Mouse (Mus musculus): Measurements from ENCODE around the gene Fbxl7. TPM values are rescaled to one million over a fixed set of nuclear protein-coding genes. Genes with fewer than 3 reads are reported as not detected.

The Fbxl7 gene
- total RNA-seq (2014; fragmentation: Nextera tagmentation) (not detected in 2 replicates), total RNA-seq (2017) (not detected in 2 replicates)

DNA sequence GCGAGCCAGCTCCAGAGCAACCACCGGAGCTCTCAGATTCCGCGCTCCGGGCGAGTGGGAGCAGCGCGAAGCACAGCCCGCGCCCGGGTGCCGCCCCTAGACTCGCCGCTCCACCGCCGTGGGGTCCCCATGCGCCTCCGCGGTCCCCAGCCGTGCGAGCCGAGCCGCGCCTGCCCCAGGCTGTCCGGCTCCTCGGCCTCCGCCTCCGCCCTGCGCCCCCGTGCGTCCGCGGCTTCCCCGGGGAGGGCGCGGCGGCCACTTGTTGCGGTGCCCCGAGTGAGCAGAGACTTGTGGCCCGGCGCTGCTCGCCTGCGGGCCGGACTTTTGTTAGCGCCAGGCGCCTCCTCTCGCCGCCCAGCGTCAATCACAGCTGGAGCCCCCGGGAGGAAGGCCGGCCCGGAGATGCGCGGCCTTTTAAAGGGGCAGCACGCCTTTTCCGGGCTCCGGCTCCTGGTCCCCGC, at the start of gene Fbxl7:
Gene Fbxl7, minus strand, starts transcription at position 330 of the 461 bp plus-strand sequence.
- peak; percentile 69 for ATAC-seq (replicated peaks; ENCODE audit: poor library complexity, severe bottlenecking)

DNA sequence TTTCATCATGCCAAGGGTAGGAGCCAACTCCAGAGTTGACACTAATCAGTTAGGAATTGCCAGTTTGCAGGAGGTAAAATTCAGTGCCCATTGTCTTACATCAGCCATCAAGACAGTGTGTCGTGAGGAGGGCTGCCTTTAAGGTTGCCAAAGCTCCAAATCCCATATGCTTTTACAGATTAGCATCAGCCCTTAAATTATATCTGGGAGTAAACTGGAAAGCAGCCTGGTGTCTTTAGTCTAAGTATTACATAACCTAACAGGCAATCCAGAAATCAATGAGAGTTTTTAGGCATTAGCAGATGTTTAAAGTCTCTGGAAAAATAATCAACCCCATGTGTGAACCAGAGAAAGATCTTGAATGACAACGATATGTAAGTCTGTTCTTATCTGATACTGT, 26.6 kb upstream of the Fbxl7 start:
- ATAC-seq (replicated peaks; ENCODE audit: poor library complexity, severe bottlenecking) = no peak

DNA sequence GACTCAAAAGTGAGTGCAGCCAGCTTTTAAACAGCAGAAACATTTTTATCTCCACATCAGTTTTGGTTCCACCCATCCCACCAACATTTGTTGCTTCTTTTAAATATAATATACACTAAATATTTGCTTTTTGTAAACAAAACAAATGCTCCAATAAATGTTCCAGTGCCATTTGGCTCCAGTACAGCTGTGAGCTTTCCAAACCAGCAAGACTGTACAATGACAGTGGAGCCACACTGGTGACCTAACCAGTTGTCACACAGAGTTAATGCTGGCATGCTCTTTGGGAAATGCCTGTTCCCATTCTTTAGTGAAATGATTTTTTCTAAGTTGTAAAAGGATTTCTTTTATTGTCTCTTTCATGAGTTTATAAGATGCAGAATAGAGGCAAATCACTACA, 18.0 kb upstream of the Fbxl7 start:
- ATAC-seq (replicated peaks; ENCODE audit: poor library complexity, severe bottlenecking) = no peak

DNA sequence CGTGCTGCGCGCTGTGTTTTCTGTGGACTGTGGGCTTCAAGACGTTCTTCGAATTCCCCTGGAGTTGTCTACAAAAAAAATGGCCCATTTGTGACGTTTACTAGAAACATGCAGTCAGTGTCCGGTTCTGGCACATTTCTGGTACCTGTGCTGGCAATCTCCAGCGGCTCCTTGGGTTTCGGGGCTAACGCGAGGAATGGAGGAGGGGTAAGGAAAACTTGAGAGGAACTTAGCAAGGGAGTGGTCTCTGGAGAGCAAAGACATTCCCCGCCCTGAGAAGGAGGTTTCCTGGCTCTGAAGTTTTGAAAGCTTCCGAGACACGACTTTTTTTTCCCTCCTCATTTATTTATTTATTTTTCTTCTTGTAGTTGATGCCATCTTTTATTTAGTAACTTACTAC, 381 bp upstream of the Fbxl7 start:
- ATAC-seq (replicated peaks; ENCODE audit: poor library complexity, severe bottlenecking) = no peak

DNA sequence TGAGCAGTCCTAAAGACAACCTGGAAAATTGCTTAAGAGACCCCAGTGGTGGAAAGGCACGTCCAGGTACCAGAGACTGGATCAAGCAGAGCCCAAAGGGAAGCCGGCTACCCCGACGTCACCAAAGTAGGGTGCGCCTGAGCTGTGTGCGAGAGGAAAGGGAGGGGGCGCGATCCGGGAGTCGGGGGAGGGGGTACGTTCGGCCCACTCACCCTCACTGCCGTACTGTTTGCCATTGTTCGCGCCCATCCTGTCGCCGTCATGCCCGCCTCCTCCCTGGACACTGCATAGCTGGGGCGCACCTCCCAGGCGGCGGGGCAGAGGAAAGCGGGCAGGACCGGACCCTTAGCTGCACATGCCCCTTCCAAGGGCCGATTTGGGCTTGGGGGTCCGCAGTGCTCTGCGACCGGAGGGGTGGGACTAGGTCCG, 565 bp downstream of the Fbxl7 start:
- 0 out of 2 replicates have a peak, but pooled peaks have one; percentile 42 for ATAC-seq (replicated peaks; ENCODE audit: poor library complexity, severe bottlenecking)

DNA sequence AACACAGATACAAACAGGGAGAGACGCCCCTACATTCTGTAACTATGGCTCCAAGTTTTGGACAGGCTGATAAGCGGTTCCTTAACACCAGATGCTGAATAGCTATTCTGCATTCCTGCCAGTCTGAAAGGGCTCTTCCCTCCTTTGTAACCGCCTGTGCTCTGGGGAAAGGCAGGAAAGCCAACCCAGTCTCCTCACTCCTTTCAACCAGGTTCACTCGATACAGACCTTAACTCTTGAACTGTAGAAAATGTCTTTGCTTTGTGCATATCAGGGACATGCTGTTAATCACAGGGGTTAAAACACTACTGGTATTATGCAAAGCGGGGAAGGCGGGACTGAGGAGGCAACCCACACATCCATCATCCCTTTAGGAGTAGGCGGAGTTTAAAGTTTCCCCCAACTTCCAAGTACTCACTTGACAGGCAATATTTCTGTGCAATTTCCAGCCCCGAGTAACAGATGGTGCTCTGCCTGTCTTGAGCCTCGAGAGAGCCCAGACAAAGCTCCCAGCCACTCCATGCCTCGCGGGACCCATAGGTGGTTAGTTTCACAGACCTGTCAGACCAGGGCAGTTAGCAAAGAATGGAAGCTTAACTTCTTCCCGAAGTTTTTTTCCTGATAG, 1.2 kb downstream of the Fbxl7 start:
- no peak for ATAC-seq (replicated peaks; ENCODE audit: poor library complexity, severe bottlenecking)

DNA sequence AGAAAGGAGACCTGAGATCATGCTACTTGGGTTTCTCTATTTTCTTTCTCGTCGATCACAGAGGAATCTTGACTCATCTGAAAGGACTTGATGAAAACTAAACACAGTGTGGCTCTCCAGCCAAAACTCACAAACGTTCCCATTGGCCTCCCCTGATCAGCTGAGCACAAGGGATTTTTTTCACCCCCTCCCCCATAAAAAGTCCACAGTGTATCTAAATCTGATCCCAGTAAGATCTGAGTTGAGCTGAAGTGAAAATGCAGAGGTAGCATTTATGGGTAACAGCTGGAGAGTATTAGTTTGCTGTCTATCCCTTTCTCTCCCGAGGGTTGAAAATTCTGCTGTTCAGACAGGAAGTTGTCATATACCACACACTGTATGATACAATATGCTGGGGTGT, 2.2 kb downstream of the Fbxl7 start:
- ATAC-seq (replicated peaks; ENCODE audit: poor library complexity, severe bottlenecking) = no peak

DNA sequence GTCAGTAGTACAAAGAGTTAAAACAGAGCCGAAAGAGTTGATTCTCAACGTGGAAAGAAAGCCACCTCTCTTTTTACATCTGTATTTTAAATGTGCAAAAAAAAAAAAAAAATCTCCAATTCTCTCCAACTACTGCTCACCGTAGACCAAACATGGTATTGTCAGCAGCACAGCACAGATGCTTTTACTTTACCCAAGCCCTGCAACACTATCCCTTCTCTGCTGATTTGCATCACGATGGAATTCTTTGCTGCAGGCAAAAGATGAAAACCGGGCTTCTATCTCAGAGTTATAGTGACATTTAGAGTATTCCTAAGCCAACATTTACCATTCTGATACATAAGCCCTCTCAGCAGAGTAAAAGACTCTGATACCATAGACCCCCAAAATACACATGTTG, 5.4 kb downstream of the Fbxl7 start:
- no peak for ATAC-seq (replicated peaks; ENCODE audit: poor library complexity, severe bottlenecking)

DNA sequence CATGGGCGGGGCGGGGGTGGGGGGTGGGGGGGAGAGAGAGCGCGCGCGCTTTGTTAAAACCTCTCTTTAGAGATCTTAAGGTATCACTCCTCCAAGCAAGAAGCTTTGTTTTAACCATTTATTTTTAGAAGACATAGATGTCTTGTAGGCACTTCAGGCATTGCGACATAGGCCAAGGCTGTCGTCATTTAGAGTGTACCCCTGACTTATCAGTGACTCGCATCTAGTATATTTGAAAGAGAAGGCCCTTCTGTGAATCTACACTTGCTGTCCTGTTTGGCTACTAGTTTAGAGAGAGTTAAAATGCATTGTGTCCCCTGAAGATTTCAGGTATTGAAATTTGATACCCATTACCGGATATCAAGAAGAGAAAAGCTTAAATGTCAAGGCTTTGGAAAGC, 7.2 kb downstream of the Fbxl7 start:
- ATAC-seq (replicated peaks; ENCODE audit: poor library complexity, severe bottlenecking) = no peak

DNA sequence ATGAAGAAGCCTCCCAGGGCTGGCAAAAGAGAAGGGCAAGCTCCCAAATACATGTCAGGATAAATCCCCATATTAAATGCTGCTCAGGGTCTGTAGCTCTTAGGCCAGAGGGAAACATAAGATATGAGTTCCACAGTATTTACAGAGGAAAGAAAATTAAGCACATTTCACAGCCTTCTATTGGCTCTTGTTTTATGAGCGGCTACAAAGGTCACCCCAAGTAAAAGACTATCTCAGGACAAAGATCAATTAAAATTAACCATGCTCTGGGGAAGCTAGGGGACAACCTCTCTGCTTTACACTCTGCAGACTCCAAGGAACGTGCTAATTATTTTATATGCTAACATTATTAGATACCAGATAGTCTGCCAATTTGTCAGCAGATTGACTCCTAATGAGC, 9.4 kb downstream of the Fbxl7 start:
- ATAC-seq (replicated peaks; ENCODE audit: poor library complexity, severe bottlenecking) = no peak

DNA sequence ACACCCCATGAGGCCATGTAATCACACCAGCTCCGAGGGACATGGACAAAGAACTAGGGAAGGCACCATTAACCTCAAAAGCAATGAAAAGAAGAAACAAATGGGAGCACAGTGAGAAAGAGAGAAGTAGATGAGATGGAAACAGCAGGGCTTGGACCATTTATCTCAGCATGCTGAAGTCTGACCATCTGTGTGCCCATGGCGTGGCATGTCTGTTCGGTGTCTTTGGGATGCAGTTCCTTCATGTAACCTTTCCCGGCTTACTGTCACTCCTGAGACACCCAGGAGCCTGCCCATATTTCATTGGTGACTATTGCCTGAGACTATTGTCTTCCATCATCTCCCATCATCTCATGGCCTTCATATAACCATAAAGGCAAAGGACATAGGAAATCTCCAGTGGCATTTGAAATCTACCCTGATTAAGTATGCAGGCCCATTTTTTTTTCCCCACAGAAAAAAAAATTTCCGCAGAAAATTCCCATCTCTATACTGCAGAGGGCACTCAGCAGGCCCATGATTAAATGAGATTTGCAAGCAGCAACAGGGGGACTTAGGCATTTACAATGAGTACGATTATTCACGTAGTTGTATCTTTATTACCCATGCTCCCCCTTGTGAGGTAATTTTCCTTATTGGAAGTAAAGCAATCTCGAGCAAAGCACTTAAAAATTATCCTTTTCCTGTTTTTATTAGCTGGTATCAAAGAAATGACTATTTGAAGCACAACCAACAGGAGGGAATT, 15.0 kb downstream of the Fbxl7 start:
- no peak for ATAC-seq (replicated peaks; ENCODE audit: poor library complexity, severe bottlenecking)

DNA sequence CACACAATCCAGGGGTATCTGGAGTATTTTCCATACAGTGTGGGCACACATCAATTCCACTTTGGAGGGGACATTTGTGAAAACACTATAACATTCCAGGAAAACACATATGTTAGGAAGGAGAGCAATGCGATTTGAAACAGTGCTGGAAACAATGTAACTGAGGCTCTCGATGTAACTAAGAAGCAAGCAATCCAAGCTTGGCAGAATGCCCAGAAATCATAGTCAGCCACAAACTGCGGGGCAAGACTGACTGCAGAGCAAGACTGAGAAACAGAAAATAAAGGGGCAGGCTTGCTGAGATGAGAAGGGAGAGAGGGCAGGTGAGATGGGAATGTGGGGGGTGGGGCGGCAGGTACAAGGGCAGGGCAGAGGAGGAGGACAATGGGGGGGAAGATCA, 19.7 kb downstream of the Fbxl7 start:
- no peak for ATAC-seq (replicated peaks; ENCODE audit: poor library complexity, severe bottlenecking)

DNA sequence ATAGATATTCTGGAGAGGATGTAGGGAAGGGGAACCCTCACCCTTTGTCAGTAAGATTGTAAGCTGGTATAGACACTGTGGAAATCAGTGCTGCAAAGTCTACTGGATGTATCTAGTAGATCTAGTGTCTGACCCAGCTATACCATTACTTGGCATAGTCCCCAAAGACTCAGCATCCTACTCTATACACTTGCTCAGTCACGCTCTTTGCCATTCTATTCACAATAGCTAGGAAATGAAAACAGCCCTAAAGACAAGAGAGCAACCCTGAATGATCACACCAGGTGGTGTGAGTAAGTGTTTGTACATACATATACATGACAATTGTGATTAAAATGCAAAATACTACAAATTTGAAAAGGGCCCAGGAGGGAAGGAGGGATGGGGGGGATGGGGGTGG, 23.1 kb downstream of the Fbxl7 start:
- ATAC-seq (replicated peaks; ENCODE audit: poor library complexity, severe bottlenecking) = no peak

DNA sequence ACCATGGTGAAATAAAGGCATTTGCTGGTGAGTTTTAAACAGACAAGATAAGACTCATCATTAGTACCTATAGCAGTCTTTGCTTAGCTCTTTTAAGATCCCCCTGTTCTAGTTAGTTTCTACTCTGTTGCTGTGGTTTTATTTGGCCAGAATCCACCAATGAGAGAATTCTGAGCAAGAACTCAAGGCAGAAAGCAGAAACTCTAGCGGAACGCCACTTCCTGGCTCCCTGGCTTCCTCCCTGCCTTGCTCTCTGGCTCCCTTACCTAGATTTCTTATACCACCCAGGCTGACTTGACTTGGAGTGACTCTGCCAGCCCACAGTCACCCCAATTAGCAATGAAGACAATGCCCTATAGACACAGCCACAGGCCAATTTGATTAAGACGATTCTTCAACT, 26.2 kb downstream of the Fbxl7 start:
- ATAC-seq (replicated peaks; ENCODE audit: poor library complexity, severe bottlenecking) = no peak

DNA sequence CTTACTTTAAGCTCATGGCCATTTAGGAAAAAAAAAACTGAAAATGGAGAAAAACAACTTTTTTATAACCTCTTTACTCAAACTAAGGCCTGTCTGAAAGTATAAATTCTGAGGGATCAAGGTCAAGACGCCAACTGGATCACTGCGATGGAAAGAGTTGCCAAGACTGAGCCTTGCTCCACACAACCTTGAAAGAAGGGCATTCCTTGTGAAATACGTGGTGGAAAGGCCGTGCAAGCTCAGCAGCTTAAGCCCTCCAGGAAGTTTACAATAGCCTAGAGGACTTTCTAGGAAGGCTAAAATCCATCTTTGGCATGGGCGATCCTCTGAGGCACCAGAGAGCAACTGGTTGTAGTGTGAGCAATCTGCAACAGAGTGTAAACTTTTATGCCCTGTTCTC, 27.9 kb downstream of the Fbxl7 start:
- no peak for ATAC-seq (replicated peaks; ENCODE audit: poor library complexity, severe bottlenecking)

DNA sequence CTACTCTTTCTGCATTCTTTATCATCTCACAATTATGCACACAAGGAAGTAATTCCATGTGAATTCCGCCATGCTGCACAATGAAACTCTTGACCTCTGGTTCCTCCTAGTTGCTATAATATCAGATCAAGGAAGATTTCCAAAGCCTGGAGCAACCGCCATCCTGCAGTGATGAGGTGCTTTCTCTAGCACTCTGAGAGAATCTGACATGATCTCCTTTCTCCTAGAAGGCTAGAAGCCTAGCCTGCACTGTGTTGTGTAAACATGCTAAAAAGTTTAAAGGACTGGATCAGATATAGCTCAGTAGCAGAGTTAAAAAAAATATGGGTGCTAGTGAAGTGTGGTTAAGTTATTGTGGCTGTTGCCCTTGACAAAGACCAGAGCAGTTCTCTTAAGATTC, 33.2 kb downstream of the Fbxl7 start:
- ATAC-seq (replicated peaks; ENCODE audit: poor library complexity, severe bottlenecking) = no peak

DNA sequence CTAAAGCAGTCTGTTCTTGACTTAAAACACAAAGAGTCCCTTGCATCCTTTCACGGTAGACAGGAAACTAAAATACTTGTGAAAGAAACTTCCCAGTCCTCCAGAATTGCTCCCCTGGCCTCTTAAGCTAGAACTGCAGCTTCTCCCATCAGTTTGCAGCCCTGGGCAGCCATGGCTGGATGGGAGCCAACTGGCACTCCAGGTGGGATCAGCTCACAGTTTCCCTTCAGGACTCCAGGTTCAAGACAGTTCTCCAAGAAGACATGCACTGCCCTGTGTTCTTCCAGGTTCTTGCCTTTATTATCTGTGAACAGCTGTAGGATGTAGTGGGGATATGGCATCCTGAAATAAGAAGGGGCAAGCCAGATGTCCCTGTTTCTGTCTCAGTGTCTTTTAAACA, 45.8 kb downstream of the Fbxl7 start:
- no peak for ATAC-seq (replicated peaks; ENCODE audit: poor library complexity, severe bottlenecking)

DNA sequence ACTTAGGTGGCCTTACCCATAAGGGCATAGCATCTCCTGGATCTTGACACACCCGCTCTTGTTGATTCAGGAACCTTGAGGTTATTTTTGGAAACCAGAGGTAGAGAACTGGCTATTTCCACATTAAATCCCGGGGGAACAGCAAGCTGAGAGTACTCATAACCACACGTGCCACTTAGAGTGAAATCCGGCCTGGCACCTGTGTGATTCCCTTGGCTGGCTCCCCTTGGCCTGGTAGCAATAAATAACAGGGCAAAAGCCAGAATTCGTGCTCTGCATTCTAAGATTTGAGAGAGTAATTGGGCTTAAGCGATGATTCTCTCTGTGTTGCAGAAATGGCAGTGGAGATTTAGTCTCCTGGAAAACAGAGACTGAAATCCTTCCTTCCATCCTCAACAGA, 53.2 kb downstream of the Fbxl7 start:
- ATAC-seq (replicated peaks; ENCODE audit: poor library complexity, severe bottlenecking) = no peak

DNA sequence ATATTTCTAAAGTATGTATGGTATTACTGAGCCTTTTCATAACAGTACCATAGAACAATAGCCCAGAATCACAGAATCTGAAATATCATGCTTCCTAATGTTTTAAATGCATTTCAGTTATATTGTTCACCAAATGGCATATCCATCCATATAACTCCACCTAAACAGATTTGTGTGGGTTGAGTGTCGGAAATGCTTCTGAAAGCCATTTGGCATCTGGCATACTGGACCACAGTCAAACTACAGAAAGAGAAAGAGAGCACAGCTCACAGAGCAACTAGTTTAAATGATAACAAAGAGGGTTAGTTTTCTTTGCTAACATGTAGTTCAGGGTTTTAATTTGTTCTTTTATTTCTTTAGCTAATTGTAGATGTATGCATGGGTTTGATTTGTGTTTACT, 57.0 kb downstream of the Fbxl7 start:
- no peak for ATAC-seq (replicated peaks; ENCODE audit: poor library complexity, severe bottlenecking)

DNA sequence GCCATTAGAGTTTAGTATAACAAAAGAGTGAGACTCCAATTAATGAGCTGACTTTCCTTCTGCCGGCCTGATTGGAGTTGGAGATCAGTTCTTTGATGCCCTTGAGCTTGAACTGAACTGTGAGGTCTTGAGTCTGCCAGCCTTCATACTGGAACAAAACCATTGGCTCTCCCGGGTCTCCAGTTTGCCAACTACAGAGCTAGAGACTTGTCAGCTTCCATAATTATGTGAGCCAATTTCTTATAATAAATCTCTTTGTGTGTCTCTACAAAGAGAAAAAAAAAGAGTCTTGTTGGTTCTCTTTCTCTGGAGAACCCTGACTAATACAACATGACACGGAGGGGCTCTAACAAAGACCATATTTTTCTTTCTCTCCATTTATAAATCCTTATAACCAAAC, 58.2 kb downstream of the Fbxl7 start:
- ATAC-seq (replicated peaks; ENCODE audit: poor library complexity, severe bottlenecking) = no peak

DNA sequence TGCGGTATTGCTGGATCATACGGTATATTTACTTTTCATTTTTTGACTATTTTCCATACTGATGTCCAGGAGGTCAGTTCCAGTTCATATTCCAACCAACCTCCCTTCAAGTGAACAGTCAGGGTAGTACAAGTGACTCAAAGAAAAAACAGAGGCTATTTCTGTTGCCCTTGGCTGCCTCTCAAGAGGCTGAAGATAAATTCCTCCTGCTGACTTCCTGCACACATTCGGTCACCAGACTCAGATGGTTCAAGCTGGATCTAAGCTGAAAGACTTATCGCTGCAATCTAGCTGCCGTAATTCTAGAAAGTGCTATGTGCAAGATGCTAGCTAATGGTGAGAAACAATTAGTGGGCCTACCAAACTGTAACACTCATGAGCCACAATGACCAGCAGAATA, 61.0 kb downstream of the Fbxl7 start:
- ATAC-seq (replicated peaks; ENCODE audit: poor library complexity, severe bottlenecking) = no peak

DNA sequence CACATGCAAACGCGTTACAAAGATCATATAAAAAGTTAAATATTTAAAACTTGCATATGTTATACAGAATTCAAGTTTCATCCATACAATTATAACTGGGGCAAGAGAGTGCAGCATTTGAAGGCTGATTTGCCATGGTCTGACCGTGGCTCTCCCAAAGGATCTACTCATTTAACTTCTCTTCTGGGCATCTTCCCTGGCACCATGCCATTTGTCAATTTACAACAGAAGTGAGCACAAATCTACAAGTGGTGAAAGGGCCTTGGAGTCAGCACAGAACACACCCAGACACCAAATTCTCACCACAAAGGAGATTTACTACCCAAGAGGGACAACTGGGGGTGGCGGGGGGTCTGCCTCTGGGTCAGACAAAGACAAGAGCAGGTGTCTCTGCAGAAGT, 64.2 kb downstream of the Fbxl7 start:
- ATAC-seq (replicated peaks; ENCODE audit: poor library complexity, severe bottlenecking) = no peak

All from granulocyte monocyte progenitor cell, adult 5-6 weeks (primary cell).